In genomic region chr19:54693094-54693493, GRCm38 (mm10) we compare ENCODE assay signal across 25 mouse cellular contexts.
"Had no signal": no experiment of that assay in that cellular context is flagged by ENCODE, and none has a peak within 500 bp of the region (broad histone marks: within the 10 kb centered on the region; RNA-seq: fewer than 3 reads in every experiment).

No protein-coding gene starts in this region.

- H3K27me3 ChIP-seq: heart, embryonic 13.5 days; heart, embryonic 15.5 days; hindbrain, embryonic 13.5 days; hindbrain, embryonic 15.5 days; limb, embryonic 12.5 days; liver, embryonic 13.5 days; liver, embryonic 15.5 days had no signal

- H3K4me1 ChIP-seq: heart, embryonic 13.5 days; heart, embryonic 15.5 days; hindbrain, embryonic 13.5 days; hindbrain, embryonic 15.5 days; limb, embryonic 10.5 days; limb, embryonic 12.5 days; liver, embryonic 13.5 days; liver, embryonic 15.5 days had no signal

- H3K9ac ChIP-seq: heart, embryonic 13.5 days; heart, embryonic 15.5 days; hindbrain, embryonic 13.5 days; hindbrain, embryonic 15.5 days; limb, embryonic 12.5 days; liver, embryonic 13.5 days; liver, embryonic 15.5 days had no signal

- DNase-seq: gastrocnemius, adult 2 months; gastrocnemius, postnatal 10 days; gastrocnemius, postnatal 25 days; heart, postnatal 14 days; heart, postnatal 36 days; kidney, adult 18-20 months; kidney, adult 9 months; kidney, postnatal 10 days; kidney, postnatal 25 days; kidney, postnatal 4 days; liver; liver, embryonic 13.5 days had no signal

- H3K36me3 ChIP-seq: heart, embryonic 13.5 days; heart, embryonic 15.5 days; hindbrain, embryonic 13.5 days; hindbrain, embryonic 15.5 days; limb, embryonic 10.5 days; limb, embryonic 12.5 days; liver, embryonic 13.5 days; liver, embryonic 15.5 days had no signal

- H3K27ac ChIP-seq: gastrocnemius, adult 2 months; heart, embryonic 13.5 days; heart, embryonic 15.5 days; hindbrain, embryonic 13.5 days; hindbrain, embryonic 15.5 days; hindbrain, postnatal 0 days; layer of hippocampus, adult 2 months; left cerebral cortex, adult 2 months; limb, embryonic 10.5 days; limb, embryonic 12.5 days; liver, embryonic 13.5 days; liver, embryonic 15.5 days had no signal

- ATAC-seq: hindbrain, postnatal 0 days; intestine, embryonic 16.5 days had no signal

- H3K9me3 ChIP-seq: heart, embryonic 13.5 days; heart, embryonic 15.5 days; hindbrain, embryonic 13.5 days; hindbrain, embryonic 15.5 days; limb, embryonic 10.5 days; limb, embryonic 12.5 days; liver, embryonic 13.5 days; liver, embryonic 15.5 days had no signal

- H3K4me2 ChIP-seq: heart, embryonic 11.5 days; heart, embryonic 13.5 days; heart, embryonic 15.5 days; hindbrain, embryonic 13.5 days; hindbrain, embryonic 15.5 days; limb, embryonic 12.5 days; liver, embryonic 11.5 days; liver, embryonic 13.5 days; liver, embryonic 15.5 days had no signal

- H3K4me3 ChIP-seq: gastrocnemius, adult 2 months; heart, embryonic 13.5 days; heart, embryonic 15.5 days; hindbrain, embryonic 13.5 days; hindbrain, embryonic 15.5 days; layer of hippocampus, adult 2 months; left cerebral cortex, adult 2 months; limb, embryonic 10.5 days; limb, embryonic 12.5 days; liver, embryonic 13.5 days; liver, embryonic 15.5 days had no signal
